Mouse (Mus musculus): ENCODE measurements around the gene Dock9. TPM values are rescaled to one million over a fixed set of nuclear protein-coding genes. Genes with fewer than 3 reads are reported as not detected.

Gene Dock9
- polyA plus RNA-seq, 1 experiment, result 5.2 TPM

DNA sequence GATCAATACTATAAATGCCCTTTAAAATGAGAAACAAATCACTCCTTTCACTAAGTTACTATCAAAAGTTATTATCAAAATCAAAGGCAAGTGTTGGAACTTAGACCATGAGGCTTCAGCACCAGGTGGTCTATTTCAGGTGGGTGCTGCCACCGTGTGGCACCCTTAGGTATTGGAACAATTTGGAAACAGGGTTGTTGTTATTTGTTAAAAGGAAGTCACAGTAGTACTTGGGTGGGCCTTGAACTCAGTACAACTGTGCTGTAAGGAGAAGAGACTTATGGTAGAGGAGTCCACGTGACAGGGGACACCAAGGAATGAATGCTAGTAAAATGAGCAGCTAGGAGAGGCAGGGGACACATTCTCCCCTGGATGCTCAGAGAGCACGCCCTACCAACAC is 218.6 kb downstream of the Dock9 start:
- 42% methylated on average over 3 of the region's 3 CpGs for WGBS
- Histone ChIP-seq H3K4me3 (replicated peaks; ENCODE audit: control insufficient read depth, low read depth, low read length) (no peak overlapping the region), H3K4me1 (ENCODE audit: control insufficient read depth, insufficient read depth, low read length) (no peaks in the 10 kb centered on the region), H3K27ac (ENCODE audit: control insufficient read depth, insufficient read depth, low read depth, low read length, poor library complexity) (no peak overlapping the region)
- TF ChIP-seq POLR2A (IDR thresholded peaks at IDR 0.05; ENCODE audit: borderline replicate concordance, control insufficient read depth, low read depth, low read length), result no peak
- peak; percentile 71 for TF ChIP-seq CTCF (IDR thresholded peaks at IDR 0.05; ENCODE audit: control insufficient read depth, insufficient read depth, low read length)

DNA sequence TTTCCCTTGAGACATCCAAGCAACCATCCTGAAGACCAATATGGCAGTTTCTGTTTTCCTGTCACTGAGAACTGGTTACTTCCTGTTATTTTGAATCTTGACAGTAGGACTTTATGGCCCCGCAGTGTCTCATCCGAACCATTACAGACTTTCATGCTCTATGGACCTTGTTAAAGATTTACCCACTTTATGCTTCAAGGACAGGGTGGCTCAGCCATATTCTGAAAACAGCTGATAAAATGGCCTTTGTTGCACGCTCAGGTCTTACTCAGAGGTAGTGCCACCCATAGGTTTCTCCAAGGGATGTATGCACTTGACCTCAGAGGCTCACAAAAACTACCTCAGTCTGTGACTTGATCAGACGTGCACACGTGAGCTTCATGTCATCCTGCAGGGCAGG is 224.2 kb downstream of the Dock9 start:
- TF ChIP-seq POLR2A (IDR thresholded peaks at IDR 0.05; ENCODE audit: borderline replicate concordance, control insufficient read depth, low read depth, low read length) (no peak), CTCF (IDR thresholded peaks at IDR 0.05; ENCODE audit: control insufficient read depth, insufficient read depth, low read length) (no peak)
- Histone ChIP-seq H3K27ac (ENCODE audit: control insufficient read depth, insufficient read depth, low read depth, low read length, poor library complexity) (no peak overlapping the region), H3K4me3 (replicated peaks; ENCODE audit: control insufficient read depth, low read depth, low read length) (no peak overlapping the region), H3K4me1 (ENCODE audit: control insufficient read depth, insufficient read depth, low read length) (no peaks in the 10 kb centered on the region)
- 82% methylated on average over 5 of the region's 5 CpGs for WGBS

DNA sequence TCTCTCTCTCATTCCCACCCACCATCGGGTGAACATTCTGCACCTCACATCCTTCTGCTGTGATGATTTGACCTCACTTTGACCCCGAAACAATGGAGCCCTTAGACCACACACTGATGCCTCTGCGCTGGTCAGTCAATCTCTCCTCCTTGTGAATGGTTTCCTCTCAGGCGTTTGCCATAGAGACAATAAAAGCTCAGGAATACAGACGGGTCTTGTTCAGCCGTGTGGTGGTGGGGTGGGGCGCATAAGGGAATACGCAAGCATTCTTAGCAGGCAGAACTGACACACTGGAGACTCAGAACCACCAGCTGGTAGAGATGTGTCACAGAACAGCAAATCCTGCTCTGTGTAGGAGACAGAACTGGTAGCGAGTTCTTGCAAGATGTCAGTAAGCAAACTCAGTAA is 230.8 kb downstream of the Dock9 start:
- 84% methylated on average over 9 of the region's 9 CpGs for WGBS
- TF ChIP-seq CTCF (IDR thresholded peaks at IDR 0.05; ENCODE audit: control insufficient read depth, insufficient read depth, low read length) (no peak), POLR2A (IDR thresholded peaks at IDR 0.05; ENCODE audit: borderline replicate concordance, control insufficient read depth, low read depth, low read length) (no peak)
- H3K27ac ChIP-seq (ENCODE audit: control insufficient read depth, insufficient read depth, low read depth, low read length, poor library complexity), result no peak overlapping the region
- H3K4me3 ChIP-seq (replicated peaks; ENCODE audit: control insufficient read depth, low read depth, low read length), result no peak overlapping the region
- no peaks in the 10 kb centered on the region for H3K4me1 ChIP-seq (ENCODE audit: control insufficient read depth, insufficient read depth, low read length)

DNA sequence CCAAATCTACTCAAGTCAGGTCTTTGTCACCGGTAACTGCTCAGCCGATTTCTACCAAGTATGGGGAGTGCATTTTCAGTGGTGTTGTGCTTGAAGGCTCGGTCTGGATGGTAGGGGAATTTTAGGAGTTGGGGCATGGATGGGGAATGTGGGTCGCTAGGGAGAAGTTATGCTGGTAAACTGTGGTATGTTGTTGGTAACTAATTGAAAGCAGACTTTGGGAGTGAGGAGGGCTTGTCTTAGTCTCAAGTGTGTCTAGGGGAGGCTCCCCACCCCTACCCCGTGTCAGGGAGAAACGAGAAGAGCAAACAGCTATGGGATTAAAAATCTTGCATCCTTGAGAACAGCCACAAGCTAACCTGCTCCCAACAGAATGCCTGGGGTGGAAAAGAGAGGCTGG is 231.7 kb downstream of the Dock9 start:
- H3K27ac ChIP-seq (ENCODE audit: control insufficient read depth, insufficient read depth, low read depth, low read length, poor library complexity), result no peak overlapping the region
- TF ChIP-seq POLR2A (IDR thresholded peaks at IDR 0.05; ENCODE audit: borderline replicate concordance, control insufficient read depth, low read depth, low read length) (no peak), CTCF (IDR thresholded peaks at IDR 0.05; ENCODE audit: control insufficient read depth, insufficient read depth, low read length) (no peak)
- WGBS, result 83% methylated on average over 6 of the region's 6 CpGs
- H3K4me1 ChIP-seq (ENCODE audit: control insufficient read depth, insufficient read depth, low read length), result no peaks in the 10 kb centered on the region
- H3K4me3 ChIP-seq (replicated peaks; ENCODE audit: control insufficient read depth, low read depth, low read length), result no peak overlapping the region

DNA sequence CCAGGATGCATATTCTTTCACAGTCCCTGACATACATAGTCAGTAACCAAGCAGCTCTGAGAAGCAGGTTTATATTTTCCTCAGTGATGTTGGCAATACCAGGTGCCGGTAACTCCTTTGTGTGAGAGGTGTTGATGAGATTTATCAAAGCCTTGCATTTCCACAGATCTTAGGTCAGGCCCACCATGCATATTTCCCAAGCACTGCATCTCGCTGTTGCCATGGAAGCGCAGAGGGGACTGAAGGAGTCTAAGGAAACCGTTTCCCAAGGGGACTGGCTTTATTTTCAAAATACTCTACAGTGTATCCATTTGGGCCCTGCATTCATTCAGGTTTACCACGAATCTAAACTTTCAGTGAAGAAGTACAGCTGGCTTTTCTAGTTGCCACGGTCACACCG is 233.0 kb downstream of the Dock9 start:
- no peak for TF ChIP-seq POLR2A (IDR thresholded peaks at IDR 0.05; ENCODE audit: borderline replicate concordance, control insufficient read depth, low read depth, low read length)
- WGBS, result 79% methylated on average over 7 of the region's 7 CpGs
- Histone ChIP-seq H3K27ac (ENCODE audit: control insufficient read depth, insufficient read depth, low read depth, low read length, poor library complexity) (no peak overlapping the region), H3K4me1 (ENCODE audit: control insufficient read depth, insufficient read depth, low read length) (no peaks in the 10 kb centered on the region), H3K4me3 (replicated peaks; ENCODE audit: control insufficient read depth, low read depth, low read length) (no peak overlapping the region)

DNA sequence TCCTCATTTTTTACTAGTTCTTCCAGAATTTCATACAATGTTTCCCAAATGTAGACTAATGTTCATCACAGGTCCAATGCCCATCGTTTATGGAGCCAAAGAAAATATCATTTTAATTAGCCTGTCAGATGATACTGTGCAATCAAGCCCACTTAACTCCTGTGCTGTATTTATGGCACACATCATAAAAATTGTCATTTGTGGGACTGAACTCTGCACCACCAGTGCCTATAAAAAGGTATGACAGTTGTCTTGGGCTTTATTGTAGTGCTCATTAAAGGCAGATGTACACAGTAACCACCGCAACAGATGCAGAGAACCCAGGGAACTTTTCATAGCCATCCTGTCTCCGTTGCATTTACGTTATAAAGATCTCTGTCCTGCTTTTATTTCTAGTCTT is 233.7 kb downstream of the Dock9 start:
- WGBS, result 81% methylated on average over 4 of the region's 4 CpGs
- TF ChIP-seq CTCF (IDR thresholded peaks at IDR 0.05; ENCODE audit: control insufficient read depth, insufficient read depth, low read length), result no peak
- H3K4me1 ChIP-seq (ENCODE audit: control insufficient read depth, insufficient read depth, low read length), result no peaks in the 10 kb centered on the region

DNA sequence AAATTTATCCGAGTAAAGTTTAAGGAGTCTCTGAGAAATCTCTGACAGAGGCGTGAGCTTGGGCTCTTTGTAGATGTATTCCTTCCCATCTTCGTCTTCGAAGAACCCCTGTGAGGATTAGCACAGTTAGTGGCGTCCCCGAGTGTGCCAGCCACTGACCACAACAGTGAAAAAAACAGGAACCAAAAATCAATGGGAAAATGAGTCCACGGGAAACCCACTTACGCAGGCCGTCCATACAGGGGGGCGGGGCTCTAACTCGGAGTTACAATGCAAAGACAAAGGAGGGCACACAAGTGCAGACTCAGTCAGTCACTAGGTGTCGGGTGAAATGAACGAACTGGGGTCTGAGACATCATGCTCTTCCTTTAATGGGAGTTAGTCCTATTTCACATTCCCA is 238.6 kb downstream of the Dock9 start:
- TF ChIP-seq POLR2A (IDR thresholded peaks at IDR 0.05; ENCODE audit: borderline replicate concordance, control insufficient read depth, low read depth, low read length), result no peak
- no peak for TF ChIP-seq CTCF (IDR thresholded peaks at IDR 0.05; ENCODE audit: control insufficient read depth, insufficient read depth, low read length)
- Histone ChIP-seq H3K27ac (ENCODE audit: control insufficient read depth, insufficient read depth, low read depth, low read length, poor library complexity) (no peak overlapping the region), H3K4me1 (ENCODE audit: control insufficient read depth, insufficient read depth, low read length) (no peaks in the 10 kb centered on the region), H3K4me3 (replicated peaks; ENCODE audit: control insufficient read depth, low read depth, low read length) (no peak overlapping the region)
- WGBS, result 50% methylated on average over 13 of the region's 13 CpGs

More for the DNA sequence above, 233.7 kb downstream of the Dock9 start:
- H3K27ac ChIP-seq (ENCODE audit: control insufficient read depth, insufficient read depth, low read depth, low read length, poor library complexity), result no peak overlapping the region
- H3K4me3 ChIP-seq (replicated peaks; ENCODE audit: control insufficient read depth, low read depth, low read length), result no peak overlapping the region

DNA sequence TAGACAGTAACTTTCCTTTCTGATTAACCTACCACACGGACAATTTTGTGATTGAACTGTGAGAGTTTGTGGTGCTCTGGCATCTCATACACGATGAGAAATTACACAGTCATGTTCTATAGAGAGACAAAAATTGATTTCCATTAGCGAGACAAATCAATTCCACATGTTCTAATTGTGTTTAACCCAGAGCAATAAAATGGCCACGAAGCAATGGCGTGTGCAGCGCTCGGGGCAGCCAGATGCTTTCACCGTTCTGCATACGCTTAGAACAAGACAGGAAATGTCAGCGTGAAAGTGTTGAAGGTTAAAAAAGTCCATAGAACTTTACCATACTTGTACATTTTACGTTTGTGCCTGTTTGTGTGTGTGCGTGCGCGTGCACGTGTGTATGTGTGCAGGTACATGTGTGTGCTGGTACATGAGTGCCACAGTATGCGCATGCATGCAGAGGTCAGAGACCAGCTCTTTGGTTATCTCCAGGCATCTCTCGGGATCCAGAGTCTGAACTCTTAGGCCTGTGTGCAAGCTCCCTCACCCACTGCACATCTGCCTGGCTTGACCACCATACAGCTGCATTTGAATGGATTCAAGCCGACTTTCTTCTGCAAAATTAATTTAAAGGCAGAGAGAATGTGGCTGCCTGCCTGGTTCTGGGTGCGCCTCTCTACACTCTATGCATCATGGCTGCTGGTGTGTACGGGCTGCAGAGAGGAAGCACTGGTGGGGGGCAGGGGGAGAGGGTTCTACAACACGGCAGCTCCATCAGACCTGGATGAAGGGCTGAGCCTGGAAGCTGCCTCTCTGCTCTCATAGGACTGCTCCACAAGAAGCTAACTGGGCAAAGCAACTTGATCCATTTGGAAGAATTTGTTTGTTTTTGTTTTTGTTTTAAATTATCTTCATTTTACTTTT is 241.0 kb downstream of the Dock9 start:
- 85% methylated on average over 21 of the region's 21 CpGs for WGBS
- no peak overlapping the region for H3K4me3 ChIP-seq (replicated peaks; ENCODE audit: control insufficient read depth, low read depth, low read length)
- no peak overlapping the region for H3K27ac ChIP-seq (ENCODE audit: control insufficient read depth, insufficient read depth, low read depth, low read length, poor library complexity)
- no peaks in the 10 kb centered on the region for H3K4me1 ChIP-seq (ENCODE audit: control insufficient read depth, insufficient read depth, low read length)
- TF ChIP-seq CTCF (IDR thresholded peaks at IDR 0.05; ENCODE audit: control insufficient read depth, insufficient read depth, low read length), result no peak
- TF ChIP-seq POLR2A (IDR thresholded peaks at IDR 0.05; ENCODE audit: borderline replicate concordance, control insufficient read depth, low read depth, low read length), result no peak

DNA sequence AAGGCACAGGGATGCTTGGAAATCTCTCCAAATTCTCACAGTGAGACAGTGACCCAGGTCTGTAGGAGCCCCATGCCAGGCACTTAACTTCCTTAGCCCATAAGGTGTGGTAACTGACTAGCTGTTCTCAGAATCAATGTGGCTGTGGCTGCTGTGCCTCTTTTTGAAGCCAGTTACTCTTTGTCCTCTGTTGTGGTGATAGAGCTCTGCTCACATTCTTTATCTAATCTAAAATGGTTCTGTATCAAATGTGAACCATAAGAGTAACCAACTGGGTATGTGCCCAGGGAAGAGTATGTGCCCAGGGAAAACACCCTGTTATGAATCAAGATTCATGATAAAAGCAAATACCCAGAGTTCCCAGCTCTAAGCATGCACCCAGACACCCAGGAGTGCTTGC is 243.9 kb downstream of the Dock9 start:
- TF ChIP-seq CTCF (IDR thresholded peaks at IDR 0.05; ENCODE audit: control insufficient read depth, insufficient read depth, low read length), result no peak
- no peak for TF ChIP-seq POLR2A (IDR thresholded peaks at IDR 0.05; ENCODE audit: borderline replicate concordance, control insufficient read depth, low read depth, low read length)

More for the DNA sequence above, 243.9 kb downstream of the Dock9 start:
- Histone ChIP-seq H3K4me3 (replicated peaks; ENCODE audit: control insufficient read depth, low read depth, low read length) (no peak overlapping the region), H3K4me1 (ENCODE audit: control insufficient read depth, insufficient read depth, low read length) (no peaks in the 10 kb centered on the region), H3K27ac (ENCODE audit: control insufficient read depth, insufficient read depth, low read depth, low read length, poor library complexity) (no peak overlapping the region)
